Mouse (Mus musculus) layer of hippocampus, adult 11-12 months (tissue): ENCODE data around the gene 4931440F15Rik.

ENCODE experiments used
- DNase-seq: peaks from one replicate; pipeline ENCODE4 v3.0.0; 2022; ENCODE audit warnings: low spot score

4931440F15Rik gene

GRCm38 (mm10) chr11:29801432-29802427, 23.7 kb downstream of the 4931440F15Rik start:
- no peak for DNase-seq

- DNase-seq = no peak
Measured at GRCm38 (mm10) chr11:29799839-29800238, 25.6 kb downstream of the 4931440F15Rik start.

GRCm38 (mm10) chr11:29795106-29795505, 30.4 kb downstream of the 4931440F15Rik start:
- peak; percentile 73 for DNase-seq

- no peak for DNase-seq
Measured at GRCm38 (mm10) chr11:29794475-29794874, 31.0 kb downstream of the 4931440F15Rik start.

- no peak for DNase-seq
Measured at GRCm38 (mm10) chr11:29790796-29791195, 34.7 kb downstream of the 4931440F15Rik start.

- DNase-seq = peak; percentile 88
Measured at GRCm38 (mm10) chr11:29788921-29789638, 36.4 kb downstream of the 4931440F15Rik start.

- DNase-seq = no peak
Measured at GRCm38 (mm10) chr11:29788499-29788898, 37.0 kb downstream of the 4931440F15Rik start.

GRCm38 (mm10) chr11:29787473-29787872, 38.0 kb downstream of the 4931440F15Rik start:
- DNase-seq = no peak

- no peak for DNase-seq
Measured at GRCm38 (mm10) chr11:29786583-29787219, 38.8 kb downstream of the 4931440F15Rik start.

GRCm38 (mm10) chr11:29779409-29780026, 46.0 kb downstream of the 4931440F15Rik start:
- DNase-seq = no peak

- DNase-seq = no peak
Measured at GRCm38 (mm10) chr11:29778936-29779335, 46.5 kb downstream of the 4931440F15Rik start.

- DNase-seq = peak; percentile 67
Measured at GRCm38 (mm10) chr11:29777964-29778363, 47.5 kb downstream of the 4931440F15Rik start.

- DNase-seq = no peak
Measured at GRCm38 (mm10) chr11:29774760-29775159, 50.7 kb downstream of the 4931440F15Rik start.

- DNase-seq = peak; percentile 47
Measured at GRCm38 (mm10) chr11:29774296-29774695, 51.2 kb downstream of the 4931440F15Rik start.
